Mouse (Mus musculus) cerebellum, postnatal 25 days (tissue): Measurements from ENCODE around the gene Hsp90aa1.
"Not testable (repeated sequence)": the region's sequence is repeated elsewhere in the genome, so short reads cannot be mapped to it uniquely, and the experiment has no call there.

Experiments used
- DNase-seq, 2 experiments: peaks; one replicate each; pipeline ENCODE4 v3.0.0; 2021; ENCODE audit warnings: mixed read lengths in 2 of 2

Hsp90aa1 gene

GRCm38 (mm10) chr12:110702556-110702955 is at the start of gene Hsp90aa1:
Gene Hsp90aa1 (minus strand): TSS chr12:110702728.
- no peak for DNase-seq

- no peak for DNase-seq
Observed at GRCm38 (mm10) chr12:110750770-110751439, 48.4 kb upstream of the Hsp90aa1 start.

- peak in 1 of 2 experiments; percentile 54 for DNase-seq
Observed at GRCm38 (mm10) chr12:110738158-110738921, 35.8 kb upstream of the Hsp90aa1 start.

- peak; percentile 99 to 100 for DNase-seq
Observed at GRCm38 (mm10) chr12:110737170-110738157, 34.9 kb upstream of the Hsp90aa1 start, which contains the start of gene Wdr20. Gene Wdr20 (plus strand): TSS chr12:110737944.

GRCm38 (mm10) chr12:110736641-110737040 is 34.1 kb upstream of the Hsp90aa1 start:
- no peak for DNase-seq

- not testable (repeated sequence) for DNase-seq
Observed at GRCm38 (mm10) chr12:110733254-110733653, 30.7 kb upstream of the Hsp90aa1 start.

- DNase-seq = no peak
Observed at GRCm38 (mm10) chr12:110726428-110726827, 23.9 kb upstream of the Hsp90aa1 start.

GRCm38 (mm10) chr12:110725489-110725888 is 23.0 kb upstream of the Hsp90aa1 start:
- no peak for DNase-seq

GRCm38 (mm10) chr12:110725051-110725450 is 22.5 kb upstream of the Hsp90aa1 start:
- no peak for DNase-seq

- no peak for DNase-seq
Observed at GRCm38 (mm10) chr12:110716004-110716403, 13.5 kb upstream of the Hsp90aa1 start.

- DNase-seq = no peak
Observed at GRCm38 (mm10) chr12:110714215-110714614, 11.7 kb upstream of the Hsp90aa1 start.

GRCm38 (mm10) chr12:110713784-110714183 is 11.3 kb upstream of the Hsp90aa1 start:
- DNase-seq = no peak

GRCm38 (mm10) chr12:110711270-110711669 is 8.7 kb upstream of the Hsp90aa1 start:
- no peak for DNase-seq

GRCm38 (mm10) chr12:110707451-110707850 is 4.9 kb upstream of the Hsp90aa1 start:
- no peak for DNase-seq

- DNase-seq = peak; percentile 37 to 55
Observed at GRCm38 (mm10) chr12:110706337-110707231, 4.1 kb upstream of the Hsp90aa1 start.

- DNase-seq = not testable (repeated sequence)
Observed at GRCm38 (mm10) chr12:110705419-110705818, 2.9 kb upstream of the Hsp90aa1 start.

GRCm38 (mm10) chr12:110703682-110704081 is 1.2 kb upstream of the Hsp90aa1 start:
- no peak for DNase-seq

GRCm38 (mm10) chr12:110703008-110703471 is 512 bp upstream of the Hsp90aa1 start:
- DNase-seq = peak; percentile 86 to 90

GRCm38 (mm10) chr12:110701363-110701762 is 1.2 kb downstream of the Hsp90aa1 start:
- not testable (repeated sequence) for DNase-seq

- DNase-seq = no peak
Observed at GRCm38 (mm10) chr12:110700730-110701129, 1.8 kb downstream of the Hsp90aa1 start.

- DNase-seq = no peak
Observed at GRCm38 (mm10) chr12:110699171-110699547, 3.4 kb downstream of the Hsp90aa1 start.
